Mouse (Mus musculus) adrenal gland, postnatal 4 days (tissue): Measurements from ENCODE around the gene Ppp1r16b. TPM values are rescaled to one million over a fixed set of nuclear protein-coding genes. Genes with fewer than 3 reads are reported as not detected.

Source experiments
- DNase-seq, 2 experiments: peaks; one replicate each; pipeline ENCODE4 v3.0.0; 2021 to 2022; ENCODE audit warnings: low spot score in 2 of 2, mixed read lengths in 2 of 2
- total RNA-seq, 2 experiments: library from RNA; stranded (reverse); gene quantifications; 2 replicates each; pipeline ENCODE4 v1.2.3; 2021

Ppp1r16b gene
- total RNA-seq, 2 experiments from 2014 or later: 15.7 to 16.9 TPM

DNA sequence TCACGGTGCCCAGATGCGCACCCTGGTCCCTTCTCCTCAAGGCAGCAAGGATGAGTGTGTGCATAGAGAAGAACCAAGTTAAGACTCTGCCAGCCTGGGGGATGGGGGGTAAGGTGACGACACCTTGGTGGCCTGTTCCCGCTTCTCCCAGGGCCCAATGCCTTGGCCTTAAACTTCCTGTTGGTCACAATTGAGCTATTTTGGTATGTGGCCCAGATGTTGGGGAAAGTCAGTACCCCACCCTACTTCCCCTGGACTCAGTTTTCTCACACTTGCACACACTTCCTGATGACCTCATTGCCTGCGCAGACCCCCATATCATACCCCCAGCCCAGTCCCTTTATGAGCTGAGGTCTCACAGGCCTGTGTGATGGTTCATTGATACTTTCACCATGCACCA is 23.9 kb downstream of the Ppp1r16b start:
- DNase-seq: no peak

DNA sequence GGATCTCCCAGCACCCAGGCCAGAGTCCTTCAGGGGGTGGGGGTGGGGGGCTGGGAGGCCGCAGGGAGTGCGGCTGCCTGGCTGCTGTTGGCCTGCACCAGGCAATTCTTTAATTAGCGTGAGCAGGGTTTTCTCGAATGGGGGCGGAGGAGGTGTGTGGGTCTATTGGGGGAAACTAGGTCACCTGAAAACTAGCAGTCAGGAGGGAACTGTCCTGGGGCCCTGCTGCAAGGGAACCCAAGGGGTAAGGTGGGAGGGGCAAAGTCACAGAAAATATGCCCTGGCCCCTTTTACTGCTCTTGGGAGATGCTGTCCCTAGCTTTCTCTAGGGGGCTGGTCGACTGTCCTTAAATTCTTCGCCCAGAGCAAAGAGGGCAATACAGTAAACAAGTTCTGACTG is 24.4 kb downstream of the Ppp1r16b start:
- no peak for DNase-seq

DNA sequence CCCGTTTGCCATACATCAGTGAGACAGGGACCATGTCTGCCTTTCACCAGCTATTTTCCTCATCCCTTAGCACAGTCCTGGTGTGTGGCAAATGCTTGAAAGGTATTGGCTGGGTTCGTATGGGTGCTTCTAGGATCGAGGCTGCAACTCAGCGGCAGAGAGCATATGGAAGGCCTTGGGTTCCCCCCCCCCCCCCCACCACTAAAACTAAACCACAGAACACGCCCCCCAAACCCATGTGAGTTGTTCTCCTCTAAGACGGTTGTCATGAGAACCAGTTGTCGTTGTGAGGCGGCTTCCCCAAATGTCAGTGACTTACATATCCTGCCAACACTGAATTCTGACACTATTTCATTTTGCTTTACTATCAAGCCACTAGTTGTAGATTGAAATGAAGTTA is 24.9 kb downstream of the Ppp1r16b start:
- no peak for DNase-seq

DNA sequence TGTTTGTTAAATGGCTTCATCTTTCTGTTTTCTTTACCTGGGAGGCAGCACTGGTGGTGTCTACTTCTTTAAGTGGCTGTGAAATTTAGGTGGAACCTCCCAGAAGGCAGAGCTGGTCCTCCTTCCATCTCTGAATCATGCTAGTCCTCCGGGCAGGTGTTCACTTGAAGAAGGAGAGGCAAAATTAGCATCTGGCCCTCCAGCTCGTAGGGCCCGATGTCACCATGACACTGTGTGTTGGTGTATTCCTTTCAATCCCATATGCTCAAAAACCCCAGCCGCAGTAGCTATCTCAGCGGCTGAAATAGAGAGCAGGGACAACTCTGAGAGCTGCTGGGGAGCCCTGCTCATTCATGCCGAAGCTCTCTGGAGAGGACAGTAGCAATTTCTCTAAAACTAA is 27.0 kb downstream of the Ppp1r16b start:
- DNase-seq: no peak

DNA sequence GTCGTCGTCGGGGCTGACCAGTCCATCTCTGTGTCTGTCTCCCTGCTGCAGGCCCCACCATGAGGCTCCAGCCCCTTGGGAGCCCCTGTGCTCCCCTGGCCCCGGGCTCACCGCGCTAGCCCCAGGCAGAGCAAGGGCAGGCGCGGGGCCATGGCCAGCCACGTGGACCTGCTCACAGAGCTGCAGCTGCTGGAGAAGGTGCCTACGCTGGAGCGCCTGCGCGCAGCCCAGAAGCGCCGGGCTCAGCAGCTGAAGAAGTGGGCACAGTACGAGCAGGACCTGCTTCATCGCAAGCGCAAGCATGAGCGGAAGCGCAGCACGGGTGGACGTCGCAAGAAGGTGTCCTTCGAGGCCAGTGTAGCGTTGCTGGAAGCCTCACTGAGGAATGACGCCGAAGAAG is 30.6 kb downstream of the Ppp1r16b start:
- no peak for DNase-seq

DNA sequence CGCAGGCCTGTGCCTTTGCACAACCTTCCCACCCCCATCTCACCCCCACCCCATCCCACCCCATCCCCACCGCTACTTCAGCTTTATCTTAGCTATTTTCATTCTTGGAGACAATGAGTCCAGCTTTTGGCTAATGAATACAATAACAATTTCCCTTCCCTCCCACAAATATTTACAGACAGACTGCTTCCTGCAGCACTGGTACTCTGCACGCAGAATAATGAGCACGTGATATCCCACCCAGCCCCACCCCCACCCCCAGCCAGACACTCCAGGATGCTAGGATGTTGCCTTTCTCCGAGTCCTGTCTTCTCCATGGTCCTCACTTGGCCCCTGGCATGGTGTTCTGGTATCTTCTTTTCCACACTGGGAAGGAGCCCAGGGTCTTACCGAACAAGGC is 31.3 kb downstream of the Ppp1r16b start:
- DNase-seq: no peak

DNA sequence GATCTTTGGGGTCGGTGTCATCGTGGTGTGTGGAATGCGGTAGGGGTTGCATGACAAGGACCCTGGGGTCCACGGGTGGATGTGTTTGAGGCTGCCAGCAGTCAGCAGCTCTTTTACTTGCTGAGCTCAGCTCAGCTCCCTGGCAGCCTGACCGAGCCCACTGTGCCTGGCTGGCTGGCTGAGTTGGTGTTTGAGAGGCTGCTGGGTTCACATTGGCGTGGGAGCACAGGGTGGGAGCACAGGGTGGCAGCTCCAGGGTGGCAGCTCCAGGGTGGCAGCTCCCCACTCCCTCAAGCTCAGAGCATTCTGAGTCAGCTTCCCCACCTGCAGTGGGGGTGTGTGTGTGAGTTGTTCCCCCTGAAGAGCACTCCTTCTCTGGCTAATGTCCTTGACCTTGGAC is 34.7 kb downstream of the Ppp1r16b start:
- no peak for DNase-seq

DNA sequence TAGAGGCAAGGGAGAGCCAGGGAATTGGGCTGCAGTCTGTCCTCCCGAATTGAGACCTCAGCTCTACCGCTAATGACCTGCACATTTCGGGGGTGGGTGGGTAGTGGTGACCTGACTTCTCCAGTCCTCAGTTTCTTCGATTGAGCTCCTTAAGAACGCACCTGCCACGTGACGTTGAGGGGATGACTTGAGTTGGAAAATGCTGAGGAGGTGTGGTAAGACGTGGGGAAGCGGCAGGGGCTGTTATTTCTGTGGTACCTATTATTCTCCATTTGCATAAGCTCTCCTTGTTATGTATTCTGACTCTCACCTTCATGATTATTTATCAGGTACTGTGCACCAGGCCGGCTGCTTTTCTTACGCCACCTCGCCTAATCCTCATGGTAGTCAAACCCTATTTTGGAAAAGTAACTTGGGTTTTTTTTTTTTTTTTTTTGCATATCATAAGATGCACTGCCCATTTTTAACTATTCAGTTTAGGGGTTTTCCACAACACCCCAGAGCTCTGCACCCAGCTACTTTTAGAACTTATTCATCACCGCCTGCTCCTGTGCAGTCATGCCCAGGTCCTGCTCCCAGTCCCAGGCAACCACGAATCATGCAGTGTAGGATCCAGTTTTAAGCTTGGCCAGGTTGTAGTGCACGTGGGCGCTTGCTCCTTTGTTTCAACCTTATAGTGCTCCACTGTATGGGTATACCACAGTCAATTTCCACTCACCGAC is 35.5 kb downstream of the Ppp1r16b start:
- no peak for DNase-seq

DNA sequence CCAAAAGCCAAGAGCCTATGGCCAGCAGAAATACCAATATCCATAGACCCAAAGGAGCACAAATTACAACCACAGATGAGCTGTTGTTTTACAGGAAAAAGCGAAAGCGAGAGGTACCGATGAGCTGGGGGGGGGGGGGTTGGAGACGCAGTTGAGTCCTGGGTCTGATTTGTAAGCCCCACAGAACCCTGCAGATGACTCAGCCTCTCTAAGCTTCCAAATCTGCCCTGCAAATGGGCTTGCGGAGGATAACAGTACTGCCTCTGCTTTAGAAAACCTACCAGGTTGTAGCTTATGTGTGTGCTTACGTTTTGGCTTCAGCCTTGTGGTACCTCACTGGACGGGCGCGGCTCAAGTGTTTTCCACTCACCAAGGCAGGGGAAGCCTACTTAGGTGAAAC is 36.3 kb downstream of the Ppp1r16b start:
- no peak for DNase-seq

DNA sequence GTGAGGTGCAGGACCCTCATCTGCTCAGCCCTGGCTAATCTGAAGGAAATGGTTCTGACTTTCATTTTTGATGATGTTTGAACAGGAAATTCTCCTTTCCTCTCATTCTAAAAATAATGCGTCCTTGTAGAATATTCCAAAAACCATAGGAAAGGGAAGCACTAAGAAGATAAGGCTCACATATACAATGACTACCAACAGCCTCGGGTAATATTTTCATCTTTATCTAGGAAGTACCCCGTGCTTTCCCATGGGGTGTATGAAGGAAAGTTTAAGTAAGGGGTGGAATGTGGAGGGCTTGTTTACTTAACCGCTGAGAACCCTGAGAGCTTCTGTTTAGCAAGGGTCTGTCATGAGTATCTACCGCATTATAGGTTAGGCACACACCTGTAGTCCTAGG is 37.0 kb downstream of the Ppp1r16b start:
- no peak for DNase-seq

DNA sequence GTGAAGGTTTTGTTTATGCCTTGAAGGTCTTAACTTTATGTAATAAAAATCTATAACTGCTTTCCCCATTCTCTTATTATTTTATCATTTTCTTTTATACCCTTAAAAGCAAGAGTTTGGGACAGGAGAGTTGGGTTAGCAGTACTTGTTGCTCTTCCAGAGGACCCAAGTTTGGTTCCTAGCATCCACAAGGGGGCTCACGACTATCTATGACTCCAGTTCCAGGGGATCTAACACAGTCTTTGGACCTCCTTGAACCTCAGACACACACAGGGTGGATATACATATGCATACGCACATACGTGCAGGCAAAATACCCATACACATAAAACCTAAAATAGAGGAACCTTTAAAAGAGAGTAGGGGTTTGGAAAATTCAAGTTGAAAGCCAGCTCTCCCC is 39.5 kb downstream of the Ppp1r16b start:
- no peak for DNase-seq

DNA sequence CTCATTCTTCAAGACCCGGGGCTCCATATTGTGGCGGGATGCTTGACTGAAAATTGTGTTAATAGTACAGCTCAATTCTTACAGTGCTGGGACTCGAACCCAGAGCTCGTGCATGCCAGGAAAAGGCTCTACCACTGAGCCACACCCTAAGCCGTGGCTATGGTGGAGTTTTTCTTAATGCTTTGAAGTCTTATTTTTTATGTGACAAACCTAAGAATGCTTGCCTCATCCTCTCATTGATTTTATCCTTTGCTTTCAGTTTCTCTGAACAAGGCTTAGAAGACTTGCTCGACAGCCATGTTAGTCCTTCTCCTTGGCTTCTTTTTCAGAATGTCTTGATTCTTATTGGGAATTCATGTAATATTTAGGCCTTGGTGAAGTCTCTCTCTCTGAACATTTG is 40.3 kb downstream of the Ppp1r16b start:
- DNase-seq: no peak

DNA sequence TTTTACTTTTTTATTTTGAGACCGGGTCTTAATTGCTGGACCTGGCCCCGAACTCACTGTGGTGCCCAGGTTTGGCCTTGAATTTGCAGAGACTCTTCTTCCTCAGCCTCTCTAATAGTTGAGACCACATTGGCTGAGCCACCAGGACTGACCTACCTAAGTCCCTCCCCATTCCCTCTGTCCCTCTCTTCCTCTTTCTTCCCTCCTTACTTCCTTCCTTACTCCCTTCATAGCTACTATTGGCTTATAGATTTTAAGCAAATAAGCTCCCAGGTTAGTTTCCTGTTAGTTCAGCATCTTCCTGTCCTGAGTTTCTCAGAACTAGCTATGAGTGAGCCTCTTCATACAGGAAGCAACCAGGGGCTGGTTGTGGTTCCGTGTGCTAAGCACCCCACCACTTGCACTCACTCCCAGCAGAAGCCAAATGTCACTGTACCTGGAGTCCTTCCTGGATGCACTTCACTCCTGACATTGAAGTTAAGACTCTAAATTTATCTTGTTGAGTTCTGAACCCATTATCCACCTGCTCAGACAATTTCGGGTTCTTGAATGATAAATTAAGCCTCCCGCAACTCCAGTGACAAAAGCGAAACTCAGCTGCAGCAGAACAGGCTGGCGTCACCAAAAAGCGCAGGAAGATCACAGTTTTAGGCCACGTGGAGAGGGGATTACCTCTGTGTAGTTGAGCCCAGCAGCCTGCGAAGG is 41.7 kb downstream of the Ppp1r16b start:
- DNase-seq: no peak

DNA sequence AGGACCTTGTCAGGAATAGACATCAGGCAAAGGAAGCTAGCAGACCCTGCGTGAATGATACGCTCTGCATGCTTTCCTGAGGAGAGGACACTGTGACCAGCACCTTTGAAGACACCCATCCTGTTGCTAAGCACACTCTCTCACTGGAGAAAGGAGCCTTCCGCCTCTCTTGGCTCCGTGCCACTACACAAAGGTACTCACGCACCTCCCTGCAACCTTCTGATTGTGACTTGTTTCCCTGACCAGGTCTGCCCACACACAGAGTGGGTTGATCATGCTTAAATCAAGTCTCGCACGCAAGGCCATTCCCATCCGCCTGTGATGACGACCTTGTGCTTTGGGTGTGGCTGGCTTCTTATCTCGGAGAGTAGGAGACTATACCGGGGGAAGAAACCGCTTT is 42.9 kb downstream of the Ppp1r16b start:
- no peak for DNase-seq

DNA sequence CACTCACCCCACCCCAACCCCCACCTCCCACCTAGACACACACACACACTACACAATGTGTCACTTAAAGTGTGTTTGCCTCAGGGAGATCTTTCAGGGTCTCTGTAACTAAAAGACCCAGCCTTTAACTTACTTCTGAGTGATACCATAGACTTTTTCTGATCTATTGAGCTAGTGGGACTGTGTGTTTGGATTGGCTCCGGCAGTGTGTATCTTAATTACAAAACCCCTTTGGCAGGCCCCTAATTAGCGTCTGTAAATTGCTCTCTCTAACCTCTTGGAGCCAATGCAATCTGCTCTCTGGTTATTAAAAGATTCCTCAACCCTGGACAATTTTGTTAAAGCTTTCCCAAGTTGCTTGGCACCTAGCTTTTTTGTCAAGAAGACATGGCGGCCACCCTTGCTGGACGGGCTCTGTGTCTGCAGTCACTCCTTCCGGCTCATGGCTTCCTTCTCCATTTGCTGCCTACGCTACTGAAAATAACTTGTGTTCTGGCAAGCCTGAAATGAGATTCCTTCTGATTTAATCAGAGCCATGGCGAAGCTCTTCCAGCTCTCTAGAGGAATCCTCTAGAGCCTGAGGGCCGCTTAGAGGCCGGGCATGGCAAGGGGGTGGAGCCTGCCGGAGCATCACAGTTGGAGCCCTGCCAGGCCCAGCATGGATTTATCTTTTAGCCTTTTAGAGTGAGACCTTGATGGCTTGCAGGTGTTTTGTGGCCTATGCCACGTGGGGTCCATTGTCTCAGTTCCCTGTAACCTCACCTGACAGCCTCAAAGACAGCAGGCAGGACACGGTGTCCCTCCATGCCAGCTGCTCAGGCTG is 46.9 kb downstream of the Ppp1r16b start:
- DNase-seq: no peak

DNA sequence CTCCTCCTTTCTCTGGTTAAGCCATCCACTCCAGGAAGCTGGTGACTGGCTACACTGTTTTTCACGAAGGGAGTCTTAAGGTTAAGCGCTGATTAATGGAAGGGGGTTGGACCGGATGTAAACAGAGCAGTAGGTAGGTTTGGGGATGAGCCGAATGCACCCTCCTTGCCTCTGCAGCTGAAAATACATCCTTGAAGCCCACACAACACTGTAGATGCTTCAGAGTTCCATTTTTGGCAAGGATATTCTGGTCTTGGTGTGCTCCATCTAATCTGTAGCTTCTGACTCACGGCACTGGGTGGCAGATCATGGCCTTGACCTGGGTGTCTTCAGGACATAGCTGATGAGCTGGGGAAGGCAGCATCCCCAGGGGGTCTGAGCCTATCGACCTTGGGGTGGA is 49.6 kb downstream of the Ppp1r16b start:
- no peak for DNase-seq

DNA sequence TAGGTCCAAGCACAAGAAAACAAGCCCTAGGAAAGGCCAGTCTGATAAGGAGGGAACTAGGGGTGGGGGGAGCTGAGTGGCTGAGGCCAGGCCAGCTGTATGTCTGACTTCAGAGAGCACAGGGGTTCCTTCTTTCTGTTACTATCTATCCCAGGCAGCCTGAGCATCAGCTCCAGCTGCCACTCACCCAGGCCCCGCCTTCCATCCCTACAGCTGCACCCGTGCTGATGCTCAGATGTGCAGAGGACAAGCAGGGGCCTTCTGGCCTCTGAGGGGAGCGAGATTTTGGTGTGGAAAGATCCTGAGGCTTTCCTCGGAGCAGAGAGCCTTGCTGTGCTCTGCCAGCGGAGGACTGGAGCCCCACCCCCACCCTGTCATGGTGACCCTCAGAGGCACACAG is 50.9 kb downstream of the Ppp1r16b start:
- DNase-seq: no peak

DNA sequence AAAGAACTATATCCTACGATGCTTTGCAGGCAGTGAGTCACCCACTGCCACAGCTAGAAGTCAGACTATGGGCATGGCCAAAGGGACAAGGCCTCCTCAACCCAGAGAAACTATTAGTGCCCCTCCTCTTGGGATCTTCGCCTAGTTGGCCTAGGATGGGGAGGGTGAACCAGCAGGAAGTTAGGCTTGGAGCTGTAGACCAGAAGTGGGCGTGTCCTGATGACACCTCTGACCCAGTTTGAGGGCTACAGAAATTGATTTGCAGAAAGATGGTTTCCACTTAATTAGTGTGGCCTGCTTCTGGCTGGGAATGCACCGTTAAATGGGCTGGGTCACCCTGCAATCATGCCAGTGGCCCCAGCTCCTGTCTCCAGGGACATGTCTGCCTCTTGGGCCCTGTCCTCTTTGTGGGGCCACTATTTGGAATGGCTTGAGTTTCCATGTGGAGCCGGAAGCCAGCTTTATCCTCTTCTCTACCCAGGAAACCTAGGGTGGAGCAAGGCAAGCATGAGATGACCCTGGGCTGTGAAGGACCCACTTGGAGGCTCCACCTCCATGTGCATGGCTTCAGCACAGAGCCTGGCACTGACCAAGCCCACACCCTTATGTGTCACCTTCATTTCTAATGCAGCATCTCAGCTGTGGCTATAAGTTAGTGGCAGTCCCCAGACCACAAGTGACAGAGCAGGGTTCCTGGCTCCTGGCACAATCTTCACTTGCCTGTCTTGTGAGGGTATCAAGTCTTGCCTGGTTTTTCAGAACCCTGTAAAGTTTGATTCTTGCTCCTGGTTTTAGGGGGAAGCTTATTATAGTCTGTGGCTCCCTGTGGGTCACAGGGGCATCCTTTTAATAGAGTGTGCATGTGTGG is 52.6 kb downstream of the Ppp1r16b start:
- no peak for DNase-seq

DNA sequence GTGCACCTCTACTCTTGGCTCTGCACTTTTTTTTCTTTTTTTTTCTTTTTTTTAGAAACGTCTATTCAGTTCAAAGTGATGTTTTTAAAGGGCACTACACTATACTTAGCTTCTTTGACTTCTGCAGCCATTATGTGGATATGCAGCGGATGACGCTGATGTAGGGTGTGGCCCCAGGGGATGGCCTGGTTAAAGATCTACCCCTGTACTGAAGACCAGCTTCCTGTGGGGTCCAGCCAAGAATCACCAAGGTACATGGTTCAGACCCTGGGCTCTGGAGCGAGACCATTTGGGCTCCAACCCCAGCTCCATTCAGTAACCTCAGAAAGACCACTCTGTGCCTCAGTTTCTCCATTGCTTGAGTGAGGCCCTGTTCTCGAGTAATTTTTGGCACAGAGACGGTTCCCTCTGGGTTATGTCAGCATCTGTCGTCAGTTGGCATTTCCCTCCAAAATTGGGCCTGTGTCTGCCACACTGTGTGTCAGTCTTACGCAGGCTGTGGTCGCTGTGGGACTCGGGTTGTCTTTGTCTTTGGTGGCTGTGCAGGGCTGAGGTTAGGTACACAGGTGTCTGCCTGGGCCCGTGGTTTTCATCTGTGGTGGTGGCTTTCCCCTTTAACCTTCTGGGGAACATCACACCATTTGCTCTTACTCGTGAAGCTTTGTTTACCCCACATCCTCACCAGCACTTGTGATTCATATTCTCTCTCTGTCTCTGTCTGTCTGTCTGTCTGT is 53.8 kb downstream of the Ppp1r16b start:
- DNase-seq: no peak

DNA sequence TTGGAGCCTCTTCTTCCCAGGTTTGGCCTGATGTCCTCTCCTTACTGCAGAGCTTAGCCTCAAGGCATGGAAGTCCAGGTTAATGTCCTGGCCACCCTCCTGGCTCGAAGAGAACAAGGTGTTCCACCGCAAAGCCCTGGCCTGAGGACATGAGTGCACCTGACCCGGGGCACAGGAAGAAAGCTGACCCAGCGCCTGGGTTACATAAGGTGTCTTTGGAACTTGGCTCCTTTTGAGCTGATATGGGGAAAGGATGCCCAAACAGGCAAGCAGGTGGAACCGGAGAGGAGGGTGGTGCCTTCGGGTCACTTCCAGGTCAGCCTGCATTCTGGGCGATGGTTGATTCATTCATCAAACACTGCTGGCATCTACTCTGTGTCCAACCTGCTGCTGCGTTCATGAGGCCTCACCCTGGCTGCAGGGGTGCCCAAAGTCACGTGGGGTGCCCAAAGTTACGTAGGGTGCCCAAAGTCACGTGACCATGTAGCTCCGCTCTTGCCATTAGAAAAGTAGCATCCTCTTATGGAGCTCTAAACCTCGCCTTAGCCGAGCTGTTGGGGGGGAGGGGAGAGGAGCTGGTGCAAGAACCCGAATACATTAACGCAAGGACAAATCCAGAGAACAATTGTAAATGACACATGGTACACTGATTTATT is 55.6 kb downstream of the Ppp1r16b start:
- DNase-seq: no peak
